Mouse (Mus musculus): ENCODE measurements at regions not wholly inside any gene's neighbourhood (a gene's known extent, or its start where the extent isn't known, plus 50 kb on each side); places are given as distances from the start of the nearest gene placed in this dataset.

DNA sequence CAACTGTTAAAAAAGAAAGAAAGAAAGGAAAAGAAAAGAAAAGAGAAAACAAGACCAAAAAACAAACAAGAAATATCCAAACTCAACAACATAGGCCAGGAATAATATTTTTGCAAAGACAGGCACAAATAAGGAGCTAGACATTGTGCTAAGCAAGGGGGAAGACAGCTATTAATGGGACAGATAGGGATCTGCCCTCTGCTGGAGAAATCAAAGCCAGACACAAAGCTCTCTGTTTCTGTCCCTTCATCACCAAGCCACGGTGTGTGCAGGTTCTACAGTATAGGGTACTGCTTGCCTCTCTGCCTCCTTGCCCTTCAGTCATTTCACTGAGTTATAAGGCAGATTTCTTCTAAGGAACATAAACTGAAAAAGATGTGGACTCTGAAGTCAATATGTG lies 57.8 kb upstream of the Chchd3 start:
- no peak for DNase-seq (ENCODE audit: low spot score in 2 of 2)

DNA sequence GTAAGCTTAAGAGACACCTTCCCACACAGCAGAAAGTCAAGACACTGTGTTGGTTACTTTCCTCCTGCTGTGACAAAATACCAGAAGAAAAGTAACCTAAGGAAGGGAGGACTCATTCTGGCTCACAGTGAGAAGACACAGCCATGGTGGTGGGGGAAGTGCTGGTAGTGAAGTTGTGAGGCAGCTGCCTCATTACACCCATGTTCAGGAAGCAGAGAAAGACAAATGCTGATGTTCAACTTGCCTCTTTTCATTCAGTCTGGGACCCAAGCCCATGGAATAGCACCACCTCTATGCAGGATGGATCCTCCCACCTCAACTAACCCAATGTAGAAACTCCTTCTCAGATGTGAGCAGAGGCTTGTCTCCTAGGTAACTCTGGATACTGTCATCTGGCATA lies 60.5 kb upstream of the Chchd3 start:
- no peak for DNase-seq (ENCODE audit: low spot score in 2 of 2)

DNA sequence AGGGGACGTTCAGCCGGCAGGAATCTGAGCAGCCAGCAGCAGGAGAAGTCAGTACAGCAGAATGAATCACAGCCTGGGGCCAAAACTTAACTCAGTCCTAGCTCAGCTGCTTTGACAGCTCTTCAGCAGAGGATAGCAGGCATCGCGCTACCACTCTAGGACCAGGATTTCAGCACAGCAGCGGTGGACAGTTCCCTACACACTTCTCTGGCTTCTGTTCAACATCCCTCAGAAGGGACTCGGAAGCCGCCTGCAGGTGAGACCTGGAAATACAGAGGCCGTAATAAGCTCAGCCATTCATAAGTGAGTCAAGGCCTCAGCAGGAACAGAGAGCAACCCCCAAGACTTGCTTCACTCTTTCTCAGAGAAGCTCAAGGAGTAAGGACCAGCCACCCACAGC lies 66.5 kb upstream of the Chchd3 start:
- DNase-seq (ENCODE audit: low spot score in 2 of 2), result peak; percentile 60 to 82

DNA sequence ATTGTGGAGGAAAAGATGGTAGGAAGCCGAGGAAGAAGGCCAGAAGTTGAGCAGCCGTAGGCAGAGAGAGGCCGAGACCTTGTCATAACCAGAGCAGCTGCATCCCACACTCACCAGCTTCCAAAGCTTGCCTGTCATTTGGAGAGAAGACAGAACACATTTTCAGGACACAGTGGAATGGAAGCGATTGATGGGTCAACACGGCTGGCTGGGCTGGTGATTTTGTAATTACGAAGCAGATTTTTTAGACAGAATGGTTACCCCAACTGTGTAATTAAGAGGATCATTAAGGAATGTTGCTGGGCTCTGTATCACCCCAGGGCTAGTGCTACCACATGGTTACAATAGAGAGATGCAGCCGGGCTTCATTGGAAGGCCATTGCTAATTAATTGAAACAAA lies 76.8 kb upstream of the Chchd3 start:
- no peak for DNase-seq (ENCODE audit: low spot score in 2 of 2)

DNA sequence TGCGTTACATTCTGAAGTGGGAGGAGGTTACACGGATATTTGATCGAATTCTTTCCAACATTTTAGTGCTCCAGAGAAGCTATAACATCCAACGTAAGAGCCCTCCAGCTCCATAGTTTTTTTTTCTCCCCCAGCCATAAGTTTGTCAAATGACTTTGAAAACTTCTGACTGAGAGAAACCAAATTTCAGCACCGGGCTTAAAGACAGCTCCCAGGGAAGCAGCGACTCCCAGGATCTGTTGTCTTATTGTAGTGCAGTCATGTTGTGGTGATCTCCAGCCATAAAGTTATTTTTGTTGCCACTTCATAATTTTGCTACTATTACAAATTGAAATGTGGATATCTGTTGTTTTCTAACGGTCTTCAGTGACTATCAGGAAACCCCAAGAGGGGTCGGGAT lies 77.8 kb upstream of the Chchd3 start:
- DNase-seq (ENCODE audit: low spot score in 2 of 2), result peak in 1 of 2 experiments; percentile 20

DNA sequence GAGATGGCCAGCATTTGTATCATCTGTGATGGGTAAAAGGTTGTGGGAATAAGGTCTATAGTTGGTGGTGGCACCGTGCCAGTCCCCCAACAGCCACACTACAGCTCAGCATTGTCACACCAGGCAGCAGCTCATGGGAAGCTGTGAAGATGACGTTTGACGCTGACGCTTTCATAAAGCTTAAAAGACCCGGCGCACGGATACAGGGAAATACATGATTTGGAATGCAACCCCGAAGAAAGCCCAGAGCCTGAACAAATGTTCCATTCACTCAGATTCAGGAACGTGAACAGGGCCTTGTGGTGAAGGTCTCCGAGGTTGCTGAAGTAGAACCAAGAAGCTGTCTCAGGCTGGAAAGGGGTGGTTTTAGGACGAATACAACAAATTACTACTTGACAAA lies 82.4 kb upstream of the Exoc4 start:
- DNase-seq (ENCODE audit: low spot score in 2 of 2), result no peak

DNA sequence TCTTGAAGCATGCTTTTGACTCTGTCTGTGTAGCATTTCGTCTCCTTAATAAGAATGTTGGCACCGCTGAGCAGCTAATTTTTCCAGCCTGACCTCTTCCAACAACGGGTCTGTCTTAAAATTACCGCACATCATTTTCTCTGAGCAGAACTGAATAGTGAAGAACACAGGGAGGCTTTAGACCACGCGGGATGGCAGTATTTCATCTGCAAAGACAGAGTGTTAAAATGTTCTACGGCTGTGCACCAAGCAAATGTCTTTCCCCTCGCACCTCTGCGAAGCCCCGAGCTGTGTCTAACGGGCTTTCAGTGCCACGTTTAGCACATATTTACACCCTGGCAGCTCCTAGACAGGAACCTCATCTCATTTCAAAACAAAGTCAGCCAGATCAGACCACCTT lies 75.3 kb upstream of the Exoc4 start:
- DNase-seq (ENCODE audit: low spot score in 2 of 2), result no peak

DNA sequence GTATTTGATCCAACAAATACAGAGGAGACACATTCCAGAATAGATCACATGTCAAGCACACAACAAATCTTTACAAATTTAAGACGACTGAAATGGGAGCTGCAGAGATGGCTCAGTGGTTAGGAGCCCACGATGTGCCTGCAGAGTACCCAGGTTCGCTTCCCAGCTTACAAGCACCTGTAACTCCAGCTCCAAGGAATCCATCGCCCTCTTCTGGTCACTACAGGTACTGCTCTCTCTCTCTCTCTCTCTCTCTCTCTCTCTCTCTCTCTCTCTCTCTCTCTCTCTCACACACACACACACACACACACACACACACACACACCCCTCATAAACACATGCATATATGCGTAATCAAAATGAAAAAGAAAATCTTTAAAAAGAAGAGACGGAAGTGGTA lies 74.3 kb upstream of the Exoc4 start:
- DNase-seq (ENCODE audit: low spot score in 2 of 2), result peak in 1 of 2 experiments; percentile 19

DNA sequence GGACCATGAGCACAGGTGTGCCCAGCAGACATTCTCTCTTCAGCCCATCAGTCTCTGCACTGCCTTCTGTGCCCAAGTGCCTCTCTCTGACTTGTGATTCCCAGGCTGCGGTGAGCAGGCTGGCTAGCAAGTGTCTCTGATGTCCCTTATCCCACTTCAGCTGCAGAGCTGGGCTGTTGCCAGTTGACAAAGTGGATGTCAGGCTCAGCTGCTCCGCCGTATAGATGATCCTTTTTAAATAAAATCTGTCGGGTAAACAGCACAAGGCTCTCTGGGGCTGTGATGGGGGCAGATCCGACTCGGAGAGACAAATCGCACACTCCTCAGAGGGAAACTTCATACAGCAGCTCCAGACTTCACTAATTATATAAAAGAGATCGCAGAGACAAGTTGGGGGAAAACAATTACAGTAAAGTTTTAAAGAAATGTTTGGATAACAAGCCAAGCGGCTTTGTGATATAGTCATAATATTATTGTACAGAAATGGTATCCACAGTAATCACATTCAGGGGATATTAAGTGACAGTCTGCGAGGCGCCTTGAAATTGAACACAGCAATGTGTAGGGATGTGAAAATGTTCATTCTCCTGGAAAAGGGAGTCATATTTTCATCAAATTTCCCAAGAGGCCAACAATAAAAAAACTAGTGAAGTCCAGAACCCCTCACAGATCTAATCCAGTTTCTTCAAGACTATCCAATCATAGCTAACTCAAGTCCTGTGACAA lies 59.2 kb upstream of the Exoc4 start:
- DNase-seq (ENCODE audit: low spot score in 2 of 2), result no peak

DNA sequence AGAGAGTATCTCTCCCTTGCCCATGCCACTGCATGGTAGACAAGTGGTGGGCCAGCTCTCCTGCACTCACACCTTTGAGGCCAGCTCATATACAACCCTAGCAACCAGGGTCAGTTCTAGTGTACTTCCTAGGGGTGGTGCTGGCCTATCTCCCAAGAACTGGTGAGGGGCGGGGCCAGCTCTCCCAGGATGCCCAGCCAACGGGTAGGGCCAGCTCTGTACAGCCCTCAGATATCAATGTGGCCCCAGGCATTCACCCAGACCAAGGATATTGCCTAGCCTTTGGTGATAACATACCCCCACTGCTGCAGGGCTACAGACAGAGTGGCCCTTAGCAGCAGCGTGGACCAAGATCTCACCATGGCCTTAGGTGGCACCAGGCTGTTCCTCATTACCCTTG lies 55.1 kb upstream of the Exoc4 start:
- DNase-seq (ENCODE audit: low spot score in 2 of 2), result no peak

Measured in thymus, postnatal 10 days (tissue).